Mouse (Mus musculus): Measurements from ENCODE around the gene Tas1r1.

The Tas1r1 gene

GRCm38 (mm10) chr4:152011171-152011760 is 27.1 kb downstream of the Tas1r1 start:
- intact Hi-C loops (cut with DNase I), result no loop called here

GRCm38 (mm10) chr4:152010707-152011134 is 27.6 kb downstream of the Tas1r1 start:
- intact Hi-C loops (cut with DNase I), result no loop called here

- intact Hi-C loops (cut with DNase I), result no loop called here
These were observed 28.2 kb downstream of the Tas1r1 start for GRCm38 (mm10) chr4:152010091-152010706.

- intact Hi-C loops (cut with DNase I), result no loop called here
These were observed 29.0 kb downstream of the Tas1r1 start for GRCm38 (mm10) chr4:152009076-152010051.

GRCm38 (mm10) chr4:152008622-152009075 is 29.7 kb downstream of the Tas1r1 start, which contains the start of gene Klhl21:
Gene Klhl21 (plus strand): TSS chr4:152008803.
- intact Hi-C loops (cut with DNase I), result no loop called here

GRCm38 (mm10) chr4:152008148-152008500 is 30.2 kb downstream of the Tas1r1 start:
- intact Hi-C loops (cut with DNase I), result no loop called here

- intact Hi-C loops (cut with DNase I), result no loop called here
These were observed 30.8 kb downstream of the Tas1r1 start for GRCm38 (mm10) chr4:152007481-152008147.

- intact Hi-C loops (cut with DNase I), result no loop called here
These were observed 31.6 kb downstream of the Tas1r1 start for GRCm38 (mm10) chr4:152006812-152007211.

- intact Hi-C loops (cut with DNase I), result no loop called here
These were observed 32.2 kb downstream of the Tas1r1 start for GRCm38 (mm10) chr4:152006137-152006536.

- intact Hi-C loops (cut with DNase I), result no loop called here
These were observed 36.3 kb downstream of the Tas1r1 start for GRCm38 (mm10) chr4:152002063-152002462.

- intact Hi-C loops (cut with DNase I), result no loop called here
These were observed 37.0 kb downstream of the Tas1r1 start for GRCm38 (mm10) chr4:152001335-152001734.

GRCm38 (mm10) chr4:152000906-152001305 is 37.5 kb downstream of the Tas1r1 start:
- intact Hi-C loops (cut with DNase I), result no loop called here

- intact Hi-C loops (cut with DNase I), result no loop called here
These were observed 38.9 kb downstream of the Tas1r1 start for GRCm38 (mm10) chr4:151999481-151999880.

- intact Hi-C loops (cut with DNase I), result no loop called here
These were observed 40.7 kb downstream of the Tas1r1 start for GRCm38 (mm10) chr4:151997701-151998100.

- intact Hi-C loops (cut with DNase I), result no loop called here
These were observed 41.5 kb downstream of the Tas1r1 start for GRCm38 (mm10) chr4:151996951-151997222.

GRCm38 (mm10) chr4:151996173-151996950 is 42.0 kb downstream of the Tas1r1 start, which contains the start of gene Phf13:
Gene Phf13 (minus strand): TSS chr4:151996258.
- intact Hi-C loops (cut with DNase I), result no loop called here

GRCm38 (mm10) chr4:151995371-151996172 is 42.8 kb downstream of the Tas1r1 start:
- intact Hi-C loops (cut with DNase I), result no loop called here

- intact Hi-C loops (cut with DNase I), result no loop called here
These were observed 43.9 kb downstream of the Tas1r1 start for GRCm38 (mm10) chr4:151994228-151995171.

- intact Hi-C loops (cut with DNase I), result no loop called here
These were observed 45.3 kb downstream of the Tas1r1 start for GRCm38 (mm10) chr4:151993035-151993434.

All from adrenal gland (tissue).